Comparison of ENCODE assay signal across 20 mouse cellular contexts in genomic region chr12:83852512-83853213, GRCm38 (mm10).
DNase-seq lines count a peak whose midpoint lies in the region; TF ChIP-seq lines count a peak whose summit lies in the region.
"Had no signal": no experiment of that assay in that cellular context is flagged by ENCODE, and none has a peak within 500 bp of the region (broad histone marks: within the 10 kb centered on the region; RNA-seq: fewer than 3 reads in every experiment).

No protein-coding gene starts in this region.

- H3ac ChIP-seq in myocyte (ENCODE audit: control insufficient read depth, insufficient read length): no peak overlapping the region

- no peaks in the 10 kb centered on the region for H3K27me3 ChIP-seq in myocyte (ENCODE audit: control insufficient read depth, insufficient read depth, insufficient read length)
- H3K27me3 ChIP-seq: embryonic facial prominence, embryonic 12.5 days; forebrain, embryonic 15.5 days; hindbrain, embryonic 12.5 days; hindbrain, embryonic 15.5 days; Patski had no signal

- no peak for TF ChIP-seq CTCF in brain, embryonic 14.5 days (IDR thresholded peaks at IDR 0.05; ENCODE audit: borderline replicate concordance, extremely low read depth, insufficient read depth, insufficient read length)

- no peak overlapping the region for H3K4me2 ChIP-seq in myocyte (ENCODE audit: low read depth)
- H3K4me2 ChIP-seq: embryonic facial prominence, embryonic 12.5 days; forebrain, embryonic 15.5 days; hindbrain, embryonic 12.5 days; hindbrain, embryonic 15.5 days had no signal

- no peaks in the 10 kb centered on the region for H3K36me3 ChIP-seq in myocyte (ENCODE audit: control insufficient read depth, insufficient read depth)
- H3K36me3 ChIP-seq: embryonic facial prominence, embryonic 12.5 days; forebrain, embryonic 15.5 days; hindbrain, embryonic 12.5 days; hindbrain, embryonic 15.5 days had no signal

- H3K4me3 ChIP-seq in myocyte: no peak overlapping the region
- H3K4me3 ChIP-seq: embryonic facial prominence, embryonic 12.5 days; erythroblast, embryonic 14.5 days; forebrain, embryonic 10.5 days; forebrain, embryonic 15.5 days; heart, adult 2 months; heart, embryonic 10.5 days; hindbrain, embryonic 12.5 days; hindbrain, embryonic 15.5 days had no signal

- H3K79me2 ChIP-seq in myocyte (ENCODE audit: control insufficient read depth, insufficient read depth): no peaks in the 10 kb centered on the region

- peak; percentile 4 for DNase-seq in retina, postnatal 1 day
- DNase-seq in retina, embryonic 14.5 days (ENCODE audit: low spot score): no peak
- DNase-seq in brain, embryonic 14.5 days (ENCODE audit: low read depth): peak; percentile 35
- no peak for DNase-seq in layer of hippocampus, adult 18-20 months (ENCODE audit: low spot score in 2 of 2)
- DNase-seq in lung, postnatal 25 days (ENCODE audit: low spot score): no peak
- DNase-seq: adrenal gland, postnatal 10 days; cerebellum, adult 11-12 months; cerebellum, adult 8-10 months; cerebellum, postnatal 10 days; gastrocnemius, postnatal 25 days; heart, adult 2 months had no signal

- no peak for TF ChIP-seq POLR2A in brain, embryonic 14.5 days (IDR thresholded peaks at IDR 0.05; ENCODE audit: borderline replicate concordance, extremely low read depth, insufficient read depth, insufficient read length, poor library complexity, severe bottlenecking)
- no peak for TF ChIP-seq POLR2A in myocyte (IDR thresholded peaks at IDR 0.05; ENCODE audit: insufficient read length, low read depth)

TF ChIP-seq in myocyte, 11 proteins besides CTCF, POLR2A, EP300 and RAD21:
- TF ChIP-seq TCF12 (IDR thresholded peaks at IDR 0.05; ENCODE audit: insufficient read depth, poor library complexity, severe bottlenecking) (no peak), MYOG (IDR thresholded peaks at IDR 0.05; ENCODE audit: control insufficient read depth in 1 of 3, insufficient read depth in 1 of 3, insufficient read length in 2 of 3, low read depth in 2 of 3) (peak in 1 of 3 experiments; percentile 28), MYOD1 (IDR thresholded peaks at IDR 0.05; ENCODE audit: control insufficient read depth in 1 of 3, insufficient read length in 2 of 3, low read depth in 2 of 3) (peak; percentile 38 to 81 (median 73))

Comparison
In these comparisons a context has a peak if more than half of its experiments do, and no peak if none do; other contexts are left out.
1. DNase-seq: peak in retina, postnatal 1 day (single experiment) and brain, embryonic 14.5 days (single experiment); none in retina, embryonic 14.5 days (single experiment), layer of hippocampus, adult 18-20 months (0 of 2) and lung, postnatal 25 days (single experiment).